Mouse (Mus musculus): Measurements from ENCODE around the gene Spint4.

DNA sequence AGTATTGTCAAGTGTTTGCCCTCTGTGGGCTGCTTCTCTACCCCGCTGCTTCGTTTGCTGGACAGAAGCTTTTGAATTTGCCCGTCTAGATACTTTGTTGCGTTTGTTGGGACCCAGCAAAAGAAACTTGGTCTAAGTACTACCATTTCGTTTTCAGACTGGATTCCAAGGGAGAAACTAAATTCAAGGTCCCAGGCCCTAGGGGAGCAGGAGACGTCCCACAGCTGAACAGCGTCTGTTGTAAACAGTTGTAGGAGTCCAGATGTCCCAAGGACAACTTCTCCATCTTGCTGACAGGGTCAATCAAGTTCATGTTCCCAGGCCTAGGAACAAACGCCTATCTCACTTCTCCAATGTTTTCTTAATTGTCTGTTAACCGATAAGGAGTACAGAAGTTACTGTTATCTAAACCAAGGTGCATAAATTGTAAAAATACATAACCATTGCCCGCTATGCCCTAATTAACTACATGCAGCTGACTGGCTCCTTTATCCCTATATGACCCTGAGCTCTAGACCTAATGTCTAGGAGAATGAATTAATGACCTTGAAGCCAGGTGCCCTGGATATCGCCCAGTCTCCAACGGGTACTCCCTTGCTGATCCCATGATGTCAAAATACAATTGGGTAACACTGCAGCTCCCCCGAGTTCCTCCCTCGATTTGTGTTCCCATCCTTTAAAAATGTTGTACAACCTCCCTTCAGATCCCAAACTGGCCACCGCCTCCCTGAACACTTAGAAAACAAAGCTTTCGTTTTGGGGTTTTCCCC is 21.2 kb upstream of the Spint4 start:
- no peak for TF ChIP-seq EP300 (IDR thresholded peaks at IDR 0.05)
- no peak for TF ChIP-seq CTCF (IDR thresholded peaks at IDR 0.05)

All from lung, postnatal 0 days (tissue).